Mouse (Mus musculus) heart, embryonic 16.5 days (tissue): ENCODE results near the gene Phb2. TPM values are rescaled to one million over a fixed set of nuclear protein-coding genes. Genes with fewer than 3 reads are reported as not detected.

Experiments used
- ATAC-seq: fragments of 200-750 bp; cut with Nextera tagmentation; replicated peaks from 2 replicates; pipeline ENCODE4 v1.8.0; 2017; ENCODE audit warnings: moderate number of reproducible peaks; ENCODE audit not compliant: insufficient read depth, low FRiP score; ENCODE audit errors: extremely low read depth
- H3K27ac ChIP-seq: fragments of 300-500 bp; sonication (generic); 2 replicates; pipeline ENCODE4 v1.5.1; 2014; ENCODE audit warnings: mild to moderate bottlenecking, low read length, control low read depth, moderate library complexity
- H3K27me3 ChIP-seq: fragments of 300-500 bp; sonication (generic); 2 replicates; pipeline ENCODE4 v1.6.1; 2014; ENCODE audit warnings: low read length, mixed read lengths; ENCODE audit not compliant: control insufficient read depth, insufficient read depth
- H3K36me3 ChIP-seq: fragments of 300-500 bp; sonication (generic); 2 replicates; pipeline ENCODE4 v1.6.1; 2014; ENCODE audit not compliant: control insufficient read depth, insufficient read depth
- H3K4me1 ChIP-seq: fragments of 300-500 bp; sonication (generic); 2 replicates; pipeline ENCODE4 v1.6.1; 2014; ENCODE audit warnings: low read length, mixed read lengths; ENCODE audit not compliant: control insufficient read depth, insufficient read depth
- H3K4me2 ChIP-seq: fragments of 300-500 bp; sonication (generic); 2 replicates; pipeline ENCODE4 v1.6.1; 2014; ENCODE audit warnings: low read depth, mild to moderate bottlenecking, control low read depth, low read length
- H3K4me3 ChIP-seq: fragments of 300-500 bp; sonication (generic); 2 replicates; pipeline ENCODE4 v1.5.1; 2014; ENCODE audit warnings: mild to moderate bottlenecking, control low read depth, low read length
- H3K9ac ChIP-seq: fragments of 300-500 bp; sonication (generic); 2 replicates; pipeline ENCODE4 v1.6.1; 2014; ENCODE audit warnings: low read length, control low read depth
- H3K9me3 ChIP-seq: fragments of 300-500 bp; sonication (generic); replicated peaks from 2 replicates; pipeline ENCODE4 v1.6.1; 2016; ENCODE audit warnings: low read length; ENCODE audit not compliant: control insufficient read depth
- WGBS: fragments of 180-500 bp; shearing (Covaris S2); extraction: QIAGEN DNeasy Blood & Tissue Kit; methylation state at CpG from one replicate; pipeline ENCODE4 v1.1.7; 2014; 5-methylcytosine and 5-hydroxymethylcytosine counted together
- polyA plus RNA-seq: library from polyadenylated mRNA; unstranded; fragments of >200 nt; fragmentation: Nextera tagmentation; extraction: Ambion mirVana; gene quantifications from 2 replicates; pipeline ENCODE4 v1.2.1, GENCODE M21; 2015

The Phb2 gene
- polyA plus RNA-seq, result 347 and 355 TPM in 2 replicates

- Histone ChIP-seq H3K4me2 (peak within 1 kb of the TSS; percentile 92), H3K9ac (peak within 1 kb of the TSS; percentile 93), H3K36me3 (peaks cover 29% of the 10 kb centered on the region), H3K4me3 (peak within 1 kb of the TSS; percentile 95), H3K4me1 (peaks cover 27% of the 10 kb centered on the region), H3K9me3 (no peaks in the 10 kb centered on the region), H3K27ac (peak within 1 kb of the TSS; percentile 91), H3K27me3 (no peaks in the 10 kb centered on the region)
- under 1% methylated on average over 76 of the region's 76 CpGs for WGBS
- ATAC-seq, result peak; percentile 97
Observed at GRCm38 (mm10) chr6:124711824-124712782, at the start of gene Phb2, which contains the start of gene Emg1. Phb2 (plus strand) TSS chr6:124712336. Emg1 (minus strand) TSS chr6:124712178.

GRCm38 (mm10) chr6:124662477-124663423, 49.4 kb upstream of the Phb2 start, which contains the start of gene Lpcat3:
Lpcat3 (plus strand) TSS chr6:124663027.
- Histone ChIP-seq H3K4me3 (peak within 1 kb of the TSS; percentile 76), H3K9ac (peak within 1 kb of the TSS; percentile 74), H3K27ac (peak within 1 kb of the TSS; percentile 79), H3K4me2 (peak within 1 kb of the TSS; percentile 81), H3K4me1 (peaks cover 6% of the 10 kb centered on the region), H3K36me3 (no peaks in the 10 kb centered on the region), H3K9me3 (no peaks in the 10 kb centered on the region), H3K27me3 (no peaks in the 10 kb centered on the region)
- ATAC-seq, result peak; percentile 97
- WGBS, result under 1% methylated on average over 75 of the region's 87 CpGs

GRCm38 (mm10) chr6:124663424-124663795, 48.7 kb upstream of the Phb2 start:
- no peaks in the 10 kb centered on the region for H3K9me3 ChIP-seq
- WGBS, result 9% methylated on average over 13 of the region's 13 CpGs
- peak overlapping the region; percentile 79 for H3K27ac ChIP-seq
- H3K4me2 ChIP-seq, result peak overlapping the region; percentile 81
- no peak for ATAC-seq
- H3K27me3 ChIP-seq, result no peaks in the 10 kb centered on the region
- H3K4me1 ChIP-seq, result peaks cover 6% of the 10 kb centered on the region
- peak overlapping the region; percentile 74 for H3K9ac ChIP-seq
- H3K36me3 ChIP-seq, result no peaks in the 10 kb centered on the region
- H3K4me3 ChIP-seq, result peak overlapping the region; percentile 76

DNA sequence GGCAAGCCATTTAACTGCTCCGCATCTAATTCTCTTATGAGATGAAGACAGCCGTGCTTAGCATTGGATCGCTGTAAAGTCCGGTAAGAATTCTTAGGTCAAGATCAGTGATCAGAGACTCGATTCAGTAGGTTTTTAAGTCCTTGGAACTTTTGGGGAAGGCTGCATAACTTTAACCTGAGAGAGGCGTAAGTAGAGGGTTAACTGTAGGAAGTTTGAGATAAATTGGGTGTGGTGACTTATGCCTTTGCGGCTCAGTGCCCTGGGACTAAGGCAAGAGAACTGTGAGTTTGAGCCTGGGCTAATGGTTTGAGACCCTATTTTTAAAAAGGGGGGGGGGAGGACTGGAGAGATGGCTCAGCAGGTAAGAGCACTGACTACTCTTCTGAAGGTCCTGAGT, 47.9 kb upstream of the Phb2 start:
- Histone ChIP-seq H3K4me1 (peaks cover 6% of the 10 kb centered on the region), H3K27me3 (no peaks in the 10 kb centered on the region), H3K4me3 (no peak overlapping the region), H3K9me3 (no peaks in the 10 kb centered on the region), H3K4me2 (peak overlapping the region; percentile 81), H3K27ac (no peak overlapping the region), H3K36me3 (no peaks in the 10 kb centered on the region), H3K9ac (no peak overlapping the region)
- no peak for ATAC-seq
- WGBS, result 83% methylated on average over 7 of the region's 7 CpGs

DNA sequence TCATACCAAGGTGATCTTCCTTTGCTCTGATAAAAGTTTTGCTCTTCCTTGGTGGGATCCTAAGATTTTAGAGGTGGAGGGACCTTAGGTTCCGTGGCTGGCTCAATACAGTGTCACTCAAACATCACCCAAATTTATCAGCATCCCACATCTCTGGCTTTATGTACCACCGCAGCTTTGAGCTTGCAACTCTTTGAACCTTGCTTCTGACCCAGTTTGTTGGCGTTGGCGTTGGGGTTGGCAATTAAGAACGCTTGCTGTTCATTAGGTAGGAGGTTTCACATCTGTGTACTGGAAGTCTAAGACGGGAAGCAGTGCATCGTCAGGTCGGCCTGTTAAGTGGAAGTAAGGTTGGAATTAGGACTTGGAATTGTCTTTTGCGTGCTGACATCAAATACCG, 47.1 kb upstream of the Phb2 start:
- no peaks in the 10 kb centered on the region for H3K27me3 ChIP-seq
- H3K27ac ChIP-seq, result no peak overlapping the region
- H3K4me3 ChIP-seq, result no peak overlapping the region
- no peaks in the 10 kb centered on the region for H3K36me3 ChIP-seq
- no peak overlapping the region for H3K9ac ChIP-seq
- no peak for ATAC-seq
- H3K4me1 ChIP-seq, result peaks cover 6% of the 10 kb centered on the region
- no peaks in the 10 kb centered on the region for H3K9me3 ChIP-seq
- H3K4me2 ChIP-seq, result no peak overlapping the region
- 90% methylated on average over 10 of the region's 10 CpGs for WGBS

- no peaks in the 10 kb centered on the region for H3K9me3 ChIP-seq
- H3K36me3 ChIP-seq, result peaks cover under 1% of the 10 kb centered on the region; the same call in 1 of the 2 replicates
- ATAC-seq, result no peak
- no peak overlapping the region for H3K27ac ChIP-seq
- H3K9ac ChIP-seq, result no peak overlapping the region
- H3K27me3 ChIP-seq, result no peaks in the 10 kb centered on the region
- no peaks in the 10 kb centered on the region; the same call in none of the 2 replicates for H3K4me1 ChIP-seq
- 84% methylated on average over 11 of the region's 11 CpGs for WGBS
- no peak overlapping the region for H3K4me2 ChIP-seq
- no peak overlapping the region for H3K4me3 ChIP-seq
Observed at GRCm38 (mm10) chr6:124669234-124669859, 42.8 kb upstream of the Phb2 start.

DNA sequence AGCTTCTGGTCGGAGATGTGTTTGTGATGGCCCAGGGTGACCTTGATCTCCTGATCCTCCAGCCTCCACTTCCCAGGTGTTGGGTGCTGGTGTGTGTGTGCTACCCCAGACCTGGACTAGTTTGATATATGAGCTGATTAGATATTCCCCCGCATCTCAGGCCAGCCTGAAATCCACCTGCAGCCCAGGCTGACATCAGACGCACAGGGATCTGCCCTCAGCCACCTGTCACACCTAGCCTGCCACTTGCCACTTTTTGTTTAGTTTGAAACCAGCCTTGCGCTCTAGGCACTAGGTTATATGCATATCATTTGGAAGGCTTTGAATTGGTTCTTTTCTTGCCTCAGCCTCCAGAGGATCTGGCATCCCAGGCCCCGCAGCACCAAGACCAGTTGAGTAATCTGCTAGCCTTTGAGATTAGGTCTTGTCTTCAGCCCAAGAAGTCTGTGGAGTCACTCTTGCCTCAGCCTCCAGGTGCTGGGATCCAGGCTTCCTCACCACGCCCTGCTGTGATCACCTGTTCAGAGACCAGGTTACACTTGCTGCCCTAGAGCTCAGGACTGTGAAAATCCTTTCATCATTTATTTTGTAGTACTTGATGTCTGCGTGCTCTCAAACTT, 41.7 kb upstream of the Phb2 start:
- Histone ChIP-seq H3K4me2 (no peak overlapping the region), H3K4me3 (no peak overlapping the region), H3K27ac (no peak overlapping the region), H3K9ac (no peak overlapping the region), H3K4me1 (no peaks in the 10 kb centered on the region; the same call in 1 of the 2 replicates), H3K9me3 (no peaks in the 10 kb centered on the region), H3K36me3 (peaks cover 4% of the 10 kb centered on the region; the same call in 1 of the 2 replicates), H3K27me3 (no peaks in the 10 kb centered on the region)
- WGBS, result 86% methylated on average over 7 of the region's 7 CpGs
- ATAC-seq, result no peak

GRCm38 (mm10) chr6:124672100-124672499, 40.0 kb upstream of the Phb2 start:
- Histone ChIP-seq H3K4me1 (no peaks in the 10 kb centered on the region; the same call in 1 of the 2 replicates), H3K4me3 (no peak overlapping the region), H3K9ac (no peak overlapping the region), H3K27ac (no peak overlapping the region), H3K4me2 (no peak overlapping the region), H3K27me3 (no peaks in the 10 kb centered on the region), H3K9me3 (no peaks in the 10 kb centered on the region), H3K36me3 (peaks cover 4% of the 10 kb centered on the region; the same call in 1 of the 2 replicates)
- 65% methylated on average over 6 of the region's 6 CpGs for WGBS
- ATAC-seq, result no peak
